Mouse (Mus musculus) CD4-positive, CD25-positive, alpha-beta regulatory T cell, adult 4 months (primary cell): ENCODE data around the gene Cd7. TPM values are rescaled to one million over a fixed set of nuclear protein-coding genes. Genes with fewer than 3 reads are reported as not detected.

Source experiments
- ATAC-seq: one replicate; pipeline ENCODE4 v1.8.0; 2017
- polyA plus RNA-seq, 2 experiments: library from polyadenylated mRNA; unstranded; fragments of 100-300 nt; shearing (Covaris generic); gene quantifications; one replicate each; pipeline ENCODE4 v1.2.1; 2017

Cd7 gene
- polyA plus RNA-seq, 2 experiments from 2014 or later, result 79.5 to 90.2 TPM

DNA sequence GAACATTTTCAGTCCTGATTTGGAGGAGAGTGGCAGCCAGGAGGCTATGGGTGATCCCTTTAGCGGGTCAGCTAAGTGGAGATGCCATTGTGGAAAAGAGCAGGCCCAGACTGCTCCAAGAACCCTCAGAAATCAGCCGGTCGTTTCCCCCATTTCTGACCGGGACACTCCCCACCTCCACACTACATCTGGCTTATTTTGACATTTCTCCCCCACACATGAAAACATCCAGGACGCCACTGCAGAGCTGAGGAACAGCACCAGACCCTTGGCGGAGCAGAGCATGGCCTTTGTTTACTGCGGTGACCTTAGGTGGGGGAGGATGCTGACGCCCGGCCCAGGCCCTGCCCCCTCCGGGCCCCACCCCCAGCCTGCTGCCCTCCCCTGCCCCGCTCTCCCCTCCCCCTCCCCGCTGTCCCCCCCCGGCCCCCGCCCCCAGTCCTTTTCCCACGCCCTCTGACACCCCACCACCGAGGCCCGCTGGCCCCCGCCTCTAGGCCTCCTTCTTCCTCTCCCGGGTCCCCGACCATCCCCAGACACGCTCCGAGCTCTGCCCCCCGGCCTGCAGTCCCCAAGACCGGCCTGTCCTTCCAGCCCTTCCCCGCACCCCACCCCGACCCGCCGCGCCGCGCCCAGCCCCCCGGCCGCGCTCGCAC lies 49.0 kb downstream of the Cd7 start:
- ATAC-seq, result peak; percentile 25

DNA sequence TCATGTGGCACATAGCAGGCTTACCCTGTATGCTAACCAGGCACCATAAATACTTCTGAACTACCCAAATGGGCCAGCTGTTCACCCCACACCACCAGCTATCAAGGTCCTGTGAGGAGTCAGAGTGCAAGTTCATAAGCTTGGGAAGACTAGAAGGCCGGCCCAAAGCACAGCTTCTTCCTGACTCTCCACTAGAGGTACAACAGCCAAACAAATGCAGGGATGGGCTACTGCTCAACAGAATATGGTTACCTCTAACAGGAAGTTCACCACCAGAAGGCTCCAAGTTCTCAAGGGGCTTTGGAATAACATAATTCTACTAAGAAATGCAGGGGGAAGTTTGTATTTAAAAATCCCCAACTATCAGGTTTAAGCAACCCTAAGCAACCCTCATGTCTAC lies 49.7 kb downstream of the Cd7 start:
- no peak for ATAC-seq

DNA sequence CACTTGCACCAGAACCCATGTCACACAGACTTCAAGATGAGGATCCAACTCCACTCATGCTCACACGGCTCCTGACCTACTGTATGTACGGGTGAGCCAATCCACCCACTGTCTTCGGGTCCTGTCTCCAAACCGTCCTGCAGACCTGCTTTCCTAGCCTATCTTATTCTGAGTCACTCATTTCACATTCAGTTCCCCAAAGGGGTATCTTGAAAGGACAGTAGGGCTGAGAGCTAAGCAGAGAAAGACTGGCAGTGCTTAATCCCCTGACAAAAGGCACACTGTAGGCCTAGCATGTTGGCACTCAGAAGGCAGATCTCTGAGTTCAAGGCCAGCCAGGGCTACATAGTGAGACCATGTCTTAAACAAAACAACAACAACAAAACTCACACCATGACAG lies 50.8 kb downstream of the Cd7 start:
- ATAC-seq, result no peak

DNA sequence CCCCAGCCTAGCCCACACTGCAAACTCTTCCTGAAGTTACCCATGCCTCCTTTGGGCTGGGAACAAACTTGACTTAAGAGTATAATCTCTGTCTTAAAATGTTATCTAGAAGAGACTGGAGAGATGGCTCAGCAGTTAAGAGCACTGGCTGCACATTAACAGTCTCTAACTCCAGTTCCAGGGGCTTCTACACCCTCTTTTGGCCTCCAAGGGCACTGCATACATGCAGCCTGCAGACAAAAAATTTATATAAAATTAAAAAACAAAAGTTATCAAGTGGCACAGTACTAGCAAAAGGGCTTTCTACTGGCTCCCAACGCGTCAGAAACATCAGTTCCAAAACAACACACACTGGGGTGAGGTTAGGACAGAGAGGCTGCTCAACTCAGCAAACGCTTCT lies 51.6 kb downstream of the Cd7 start:
- no peak for ATAC-seq

Other genes with a start within 250 kb of the Cd7 start
- 10 to 100 TPM; 31.4 to 35.3 TPM for gene Dus1l, start 243.0 kb downstream of the Cd7 start, polyA plus RNA-seq
- 10 to 100 TPM; 24.1 to 34.8 TPM for gene Fasn, start 214.9 kb downstream of the Cd7 start, polyA plus RNA-seq
- 1 to 10 TPM in 1 of 2 experiments, under 1 TPM in 1; 0.12 to 1.1 TPM for gene Ccdc57, start 106.5 kb downstream of the Cd7 start, polyA plus RNA-seq
- 1 to 10 TPM; 3.5 to 5.3 TPM for gene Slc16a3, start 90.9 kb downstream of the Cd7 start, polyA plus RNA-seq
- 10 to 100 TPM; 50.4 to 78.2 TPM for gene Csnk1d, start 48.1 kb downstream of the Cd7 start, polyA plus RNA-seq
- gene Sectm1b, start 24.2 kb upstream of the Cd7 start, polyA plus RNA-seq, result not detected
- not detected for gene Sectm1a, start 41.8 kb upstream of the Cd7 start, polyA plus RNA-seq
- not detected for gene Tex19.2, start 79.3 kb upstream of the Cd7 start, polyA plus RNA-seq
- under 1 TPM in 1 of 2 experiments, not detected in 1; 0.24 TPM for gene Tex19.1, start 106.7 kb upstream of the Cd7 start, polyA plus RNA-seq
- gene Uts2r, start 120.9 kb upstream of the Cd7 start, polyA plus RNA-seq, result not detected
- 1 to 10 TPM; 2.3 to 3.1 TPM for gene Hexdc, start 165.0 kb upstream of the Cd7 start, polyA plus RNA-seq
- gene Ogfod3, start 165.3 kb upstream of the Cd7 start, polyA plus RNA-seq, result 1 to 10 TPM; 7.8 to 8.8 TPM
- gene Cybc1, start 189.9 kb upstream of the Cd7 start, polyA plus RNA-seq, result 100 to 1,000 TPM; 103 to 150 TPM
- gene Narf, start 197.8 kb upstream of the Cd7 start, polyA plus RNA-seq, result 10 to 100 TPM; 30.1 to 41.9 TPM
- 1 to 10 TPM; 4.1 to 6.1 TPM for gene Foxk2, start 220.6 kb upstream of the Cd7 start, polyA plus RNA-seq